Mouse (Mus musculus) c-Kit-positive CD71-positive TER-119-negative erythroid progenitor cells, embryonic 14.5 days (primary cell): ENCODE results near the gene Mcmbp.
"Not testable (repeated sequence)": the region's sequence is repeated elsewhere in the genome, so short reads cannot be mapped to it uniquely, and the experiment has no call there.

ENCODE experiments used
- DNase-seq: peaks from one replicate; pipeline ENCODE4 v3.0.0-alpha.2; 2013; ENCODE audit warnings: low read depth

The Mcmbp gene

GRCm38 (mm10) chr7:128705735-128706134, 34.6 kb downstream of the Mcmbp start:
- no peak for DNase-seq

GRCm38 (mm10) chr7:128699959-128700358, 40.3 kb downstream of the Mcmbp start:
- not testable (repeated sequence) for DNase-seq

- no peak for DNase-seq
These were observed 45.4 kb downstream of the Mcmbp start for GRCm38 (mm10) chr7:128694848-128695247.

GRCm38 (mm10) chr7:128692163-128692562, 48.1 kb downstream of the Mcmbp start:
- no peak for DNase-seq

- DNase-seq = no peak
These were observed 49.5 kb downstream of the Mcmbp start for GRCm38 (mm10) chr7:128690796-128691195.

GRCm38 (mm10) chr7:128690070-128690469, 50.2 kb downstream of the Mcmbp start:
- peak; percentile 76 for DNase-seq

GRCm38 (mm10) chr7:128689347-128689746, 50.9 kb downstream of the Mcmbp start:
- DNase-seq = no peak

GRCm38 (mm10) chr7:128687821-128688564, 52.3 kb downstream of the Mcmbp start:
- DNase-seq = no peak

- DNase-seq = no peak
These were observed 61.7 kb downstream of the Mcmbp start for GRCm38 (mm10) chr7:128678546-128678945.

- DNase-seq = peak; percentile 74
These were observed 67.8 kb downstream of the Mcmbp start for GRCm38 (mm10) chr7:128672408-128673010.

GRCm38 (mm10) chr7:128671952-128672351, 68.3 kb downstream of the Mcmbp start:
- no peak for DNase-seq

GRCm38 (mm10) chr7:128668831-128669230, 71.5 kb downstream of the Mcmbp start:
- no peak for DNase-seq

- DNase-seq = no peak
These were observed 72.5 kb downstream of the Mcmbp start for GRCm38 (mm10) chr7:128667788-128668187.

GRCm38 (mm10) chr7:128664861-128665377, 75.4 kb downstream of the Mcmbp start:
- no peak for DNase-seq

GRCm38 (mm10) chr7:128663906-128664305, 76.4 kb downstream of the Mcmbp start:
- DNase-seq = no peak

GRCm38 (mm10) chr7:128656970-128657369, 83.3 kb downstream of the Mcmbp start:
- no peak for DNase-seq
